Mouse (Mus musculus): ENCODE results near the gene Btbd35f19. TPM values are rescaled to one million over a fixed set of nuclear protein-coding genes. Genes with fewer than 3 reads are reported as not detected.

The Btbd35f19 gene
- polyA plus RNA-seq (2017; shearing (Covaris generic)): not detected

DNA sequence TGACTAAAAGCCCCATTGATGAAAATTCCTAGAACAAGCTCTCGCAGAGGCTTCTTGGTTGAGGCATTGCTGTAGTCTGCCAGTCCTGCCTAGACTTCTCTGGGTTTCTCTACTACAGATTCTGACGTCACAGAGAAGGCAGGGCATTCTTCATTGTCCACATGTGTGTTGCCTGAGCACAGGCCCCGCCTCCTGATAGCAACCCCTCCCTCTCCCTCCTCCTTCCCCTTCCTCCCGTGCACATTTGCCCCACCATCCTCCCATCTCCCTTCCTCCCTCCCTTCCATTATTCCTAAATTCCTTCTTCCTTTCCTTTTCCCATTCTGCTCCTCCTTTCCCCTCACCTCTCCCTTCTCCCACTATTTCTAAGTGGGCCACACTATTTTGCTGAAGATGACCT lies at the start of gene Btbd35f19:
TSS of gene Btbd35f19 (minus strand) at position 101 of the 400 bp plus-strand sequence.

DNA sequence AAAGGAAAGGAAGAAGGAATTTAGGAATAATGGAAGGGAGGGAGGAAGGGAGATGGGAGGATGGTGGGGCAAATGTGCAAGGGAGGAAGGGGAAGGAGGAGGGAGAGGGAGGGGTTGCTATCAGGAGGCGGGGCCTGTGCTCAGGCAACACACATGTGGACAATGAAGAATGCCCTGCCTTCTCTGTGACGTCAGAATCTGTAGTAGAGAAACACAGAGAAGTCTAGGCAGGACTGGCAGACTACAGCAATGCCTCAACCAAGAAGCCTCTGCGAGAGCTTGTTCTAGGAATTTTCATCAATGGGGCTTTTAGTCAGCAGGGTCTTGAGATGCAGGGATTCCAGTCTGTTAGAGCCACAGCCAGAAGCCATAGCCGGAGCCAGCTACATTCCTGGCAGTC lies 47.6 kb downstream of the Btbd35f19 start, which contains the start of gene Btbd35f26:
TSS of gene Btbd35f26 (plus strand) at position 301 of the 400 bp plus-strand sequence.

Other genes starting within 250 kb of the Btbd35f19 start
- not detected for gene Spin2f, start 130.0 kb downstream of the Btbd35f19 start, polyA plus RNA-seq (2017; shearing (Covaris generic))
- gene Btbd35f26, start 47.5 kb downstream of the Btbd35f19 start, polyA plus RNA-seq (2017; shearing (Covaris generic)): not detected
- not detected for gene Gm21883, start 190.4 kb upstream of the Btbd35f19 start, polyA plus RNA-seq (2017; shearing (Covaris generic))
- not detected for gene Spin2e, start 235.0 kb upstream of the Btbd35f19 start, polyA plus RNA-seq (2017; shearing (Covaris generic))